Mouse (Mus musculus) forebrain, embryonic 13.5 days (tissue): Measurements from ENCODE around the gene Prpf4. TPM values are rescaled to one million over a fixed set of nuclear protein-coding genes. Genes with fewer than 3 reads are reported as not detected.

Experiments
- ATAC-seq: fragments of 200-750 bp; cut with Nextera tagmentation; 2 replicates; pipeline ENCODE4 v1.8.0; 2017
- H3K27ac ChIP-seq: fragments of 300-500 bp; sonication (generic); 2 replicates; pipeline ENCODE4 v1.5.1; 2015; ENCODE audit warnings: inconsistent platforms, mild to moderate bottlenecking, moderate library complexity
- H3K27me3 ChIP-seq: fragments of 300-500 bp; sonication (generic); 2 replicates; pipeline ENCODE4 v1.6.1; 2015; ENCODE audit warnings: mild to moderate bottlenecking, inconsistent platforms
- H3K36me3 ChIP-seq: fragments of 300-500 bp; sonication (generic); 2 replicates; pipeline ENCODE4 v1.6.1; 2015; ENCODE audit warnings: mild to moderate bottlenecking, inconsistent platforms; ENCODE audit not compliant: poor library complexity, severe bottlenecking
- H3K4me1 ChIP-seq: fragments of 300-500 bp; sonication (generic); 2 replicates; pipeline ENCODE4 v1.6.1; 2015; ENCODE audit warnings: inconsistent platforms
- H3K4me2 ChIP-seq: fragments of 300-500 bp; sonication (generic); 2 replicates; pipeline ENCODE4 v1.6.1; 2015; ENCODE audit warnings: inconsistent platforms, mild to moderate bottlenecking, moderate library complexity
- H3K4me3 ChIP-seq: fragments of 300-500 bp; sonication (generic); 2 replicates; pipeline ENCODE4 v1.5.1; 2015; ENCODE audit warnings: mild to moderate bottlenecking, inconsistent platforms
- H3K9ac ChIP-seq: fragments of 300-500 bp; sonication (generic); 2 replicates; pipeline ENCODE4 v1.6.1; 2015; ENCODE audit warnings: mild to moderate bottlenecking, inconsistent platforms
- H3K9me3 ChIP-seq: fragments of 300-500 bp; sonication (generic); replicated peaks from 2 replicates; pipeline ENCODE4 v1.6.1; 2016; ENCODE audit warnings: inconsistent platforms
- WGBS: fragments of 180-500 bp; shearing (Covaris S2); methylation state at CpG from one replicate; pipeline ENCODE4 v1.1.7; 2015; 5-methylcytosine and 5-hydroxymethylcytosine counted together
- polyA plus RNA-seq: library from polyadenylated mRNA; unstranded; fragments of >200 nt; fragmentation: Nextera tagmentation; extraction: Ambion mirVana; gene quantifications from 2 replicates; pipeline ENCODE4 v1.2.1, GENCODE M21; 2015

Gene Prpf4
- polyA plus RNA-seq, 1 experiment from 2014 or later = 21.3 TPM

DNA sequence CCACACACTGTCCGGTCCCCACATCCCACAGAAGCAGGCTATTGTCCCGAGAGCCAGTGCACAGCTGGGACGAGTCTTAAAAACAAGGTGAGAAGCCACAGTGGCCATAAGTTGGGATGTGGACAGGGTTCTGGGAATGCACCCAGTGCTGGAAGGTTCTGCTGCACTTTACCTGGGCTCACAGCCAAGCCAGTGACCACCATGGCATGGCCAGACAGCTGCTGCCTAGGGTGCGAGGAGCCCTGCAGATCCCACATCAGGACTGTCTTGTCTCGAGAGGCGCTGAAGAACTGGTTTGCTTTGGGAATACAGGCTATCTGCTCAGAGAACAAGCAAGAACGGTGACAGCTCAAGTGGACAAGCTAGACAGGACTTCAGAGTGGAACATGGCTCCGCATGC lies 51.8 kb downstream of the Prpf4 start:
- 94% methylated on average over 8 of the region's 8 CpGs for WGBS
- no peak for ATAC-seq

DNA sequence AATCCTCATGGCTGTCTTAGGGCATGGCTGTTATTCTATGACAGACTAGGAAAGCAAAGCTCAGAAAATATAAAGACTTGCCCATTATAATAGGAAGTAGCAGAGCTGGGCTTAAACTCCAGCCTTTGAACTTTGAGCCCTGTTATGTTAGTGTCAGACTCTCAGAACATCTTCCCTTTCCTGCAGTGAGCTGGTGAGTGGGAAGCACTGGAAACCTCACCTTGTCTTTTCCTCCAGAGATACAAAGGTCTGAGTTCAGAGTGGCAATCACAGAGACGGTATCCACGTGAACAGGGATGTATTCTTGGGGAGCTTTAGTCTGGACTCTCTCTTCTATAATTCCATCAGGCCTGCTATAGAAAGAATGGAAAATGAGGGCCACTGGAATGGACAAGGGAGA lies 54.5 kb downstream of the Prpf4 start:
- H3K9ac ChIP-seq = no peak overlapping the region
- H3K4me2 ChIP-seq = no peak overlapping the region
- H3K27ac ChIP-seq = no peak overlapping the region
- H3K9me3 ChIP-seq = no peaks in the 10 kb centered on the region
- H3K36me3 ChIP-seq = peaks cover 21% of the 10 kb centered on the region; the same call in 1 of the 2 replicates
- ATAC-seq = no peak
- no peak overlapping the region for H3K4me3 ChIP-seq
- H3K27me3 ChIP-seq = no peaks in the 10 kb centered on the region
- no peaks in the 10 kb centered on the region for H3K4me1 ChIP-seq
- WGBS = 92% methylated on average over 2 of the region's 2 CpGs

More for the DNA sequence above, 51.8 kb downstream of the Prpf4 start:
- Histone ChIP-seq H3K27me3 (no peaks in the 10 kb centered on the region), H3K9ac (no peak overlapping the region), H3K27ac (no peak overlapping the region), H3K9me3 (no peaks in the 10 kb centered on the region), H3K4me1 (no peaks in the 10 kb centered on the region), H3K4me3 (no peak overlapping the region), H3K4me2 (no peak overlapping the region), H3K36me3 (peaks cover 21% of the 10 kb centered on the region; the same call in 1 of the 2 replicates)

- no peak for ATAC-seq
- Histone ChIP-seq H3K27ac (no peak overlapping the region), H3K36me3 (0 out of 2 replicates have a peak, but pooled peaks cover 2% of the 10 kb centered on the region), H3K4me2 (no peak overlapping the region), H3K9ac (no peak overlapping the region), H3K27me3 (no peaks in the 10 kb centered on the region), H3K4me3 (no peak overlapping the region), H3K9me3 (no peaks in the 10 kb centered on the region), H3K4me1 (peaks cover 7% of the 10 kb centered on the region; the same call in 1 of the 2 replicates)
- WGBS = 94% methylated on average over 1 of the region's 1 CpGs
Observed at GRCm38 (mm10) chr4:62468158-62468557, 59.6 kb downstream of the Prpf4 start.

- Histone ChIP-seq H3K27me3 (no peaks in the 10 kb centered on the region), H3K4me3 (peak within 1 kb of the TSS; percentile 66), H3K27ac (no peak within 1 kb of the TSS), H3K9ac (peak within 1 kb of the TSS; percentile 71), H3K9me3 (no peaks in the 10 kb centered on the region), H3K4me2 (peak within 1 kb of the TSS; percentile 79), H3K4me1 (peaks cover 7% of the 10 kb centered on the region; the same call in 1 of the 2 replicates), H3K36me3 (no peaks in the 10 kb centered on the region)
- 1% methylated on average over 30 of the region's 30 CpGs for WGBS
- ATAC-seq = peak; percentile 98
Observed at GRCm38 (mm10) chr4:62470598-62471051, 62.0 kb downstream of the Prpf4 start, which contains the start of gene Wdr31. Gene Wdr31 (minus strand): TSS chr4:62470896.

DNA sequence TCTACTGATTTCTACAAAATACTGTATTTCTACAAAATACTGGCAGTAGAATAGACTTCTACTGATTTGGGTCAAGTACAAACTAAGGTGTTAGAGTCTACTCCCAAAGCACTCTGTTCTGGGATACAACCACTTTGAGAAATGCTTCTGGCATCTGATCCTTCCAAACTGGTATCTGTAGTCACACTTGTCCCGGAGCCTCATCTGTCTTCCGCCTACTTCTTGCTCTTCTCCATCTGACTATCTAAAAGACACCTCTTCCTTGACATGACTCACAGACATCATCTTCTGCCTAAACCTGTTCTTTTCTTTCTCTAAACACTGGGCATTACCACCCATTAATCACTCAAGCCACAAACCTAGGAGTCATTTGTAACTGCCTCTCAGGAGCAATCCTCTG lies 63.5 kb downstream of the Prpf4 start:
- H3K36me3 ChIP-seq = no peaks in the 10 kb centered on the region

GRCm38 (mm10) chr4:62475131-62475530 lies 66.5 kb downstream of the Prpf4 start:
- H3K9me3 ChIP-seq = no peaks in the 10 kb centered on the region
- no peak for ATAC-seq
- H3K27ac ChIP-seq = no peak overlapping the region
- no peaks in the 10 kb centered on the region for H3K36me3 ChIP-seq
- H3K4me1 ChIP-seq = peaks cover 14% of the 10 kb centered on the region
- H3K4me2 ChIP-seq = no peak overlapping the region
- H3K27me3 ChIP-seq = peaks cover 25% of the 10 kb centered on the region
- H3K9ac ChIP-seq = no peak overlapping the region
- H3K4me3 ChIP-seq = no peak overlapping the region
- 84% methylated on average over 2 of the region's 2 CpGs for WGBS

More for the DNA sequence above, 63.5 kb downstream of the Prpf4 start:
- no peak for ATAC-seq
- H3K4me1 ChIP-seq = peaks cover 7% of the 10 kb centered on the region; the same call in 1 of the 2 replicates
- H3K27me3 ChIP-seq = peaks cover 4% of the 10 kb centered on the region; the same call in 1 of the 2 replicates
- H3K27ac ChIP-seq = no peak overlapping the region
- no peak overlapping the region for H3K4me3 ChIP-seq
- no peaks in the 10 kb centered on the region for H3K9me3 ChIP-seq
- H3K9ac ChIP-seq = no peak overlapping the region
- H3K4me2 ChIP-seq = no peak overlapping the region
- 93% methylated on average over 2 of the region's 2 CpGs for WGBS

GRCm38 (mm10) chr4:62475793-62476192 lies 67.2 kb downstream of the Prpf4 start:
- Histone ChIP-seq H3K27ac (no peak overlapping the region), H3K9ac (no peak overlapping the region)
- 92% methylated on average over 6 of the region's 6 CpGs for WGBS

More at GRCm38 (mm10) chr4:62475793-62476192, 67.2 kb downstream of the Prpf4 start:
- Histone ChIP-seq H3K4me1 (peaks cover 10% of the 10 kb centered on the region), H3K36me3 (no peaks in the 10 kb centered on the region), H3K4me2 (no peak overlapping the region), H3K4me3 (no peak overlapping the region), H3K9me3 (no peaks in the 10 kb centered on the region), H3K27me3 (peaks cover 32% of the 10 kb centered on the region)
- no peak for ATAC-seq

Other genes starting within 250 kb of the Prpf4 start
- 19.8 and 20.5 TPM in 2 replicates for gene Zfp37, start 177.8 kb upstream of the Prpf4 start, polyA plus RNA-seq
- 8.0 and 8.1 TPM in 2 replicates for gene Slc31a2, start 146.2 kb upstream of the Prpf4 start, polyA plus RNA-seq
- 19.7 and 22.8 TPM in 2 replicates for gene Fkbp15, start 48.2 kb upstream of the Prpf4 start, polyA plus RNA-seq
- gene Slc31a1, start 48.1 kb upstream of the Prpf4 start, polyA plus RNA-seq = 38.2 and 43.1 TPM in 2 replicates
- gene Cdc26, start 155 bp upstream of the Prpf4 start, polyA plus RNA-seq = 144 and 153 TPM in 2 replicates
- gene Rnf183, start 26.5 kb downstream of the Prpf4 start, polyA plus RNA-seq = not detected in 2 replicates
- 9.1 and 13.1 TPM in 2 replicates for gene Wdr31, start 62.1 kb downstream of the Prpf4 start, polyA plus RNA-seq
- gene Bspry, start 71.3 kb downstream of the Prpf4 start, polyA plus RNA-seq = 0.49 and 0.56 TPM in 2 replicates
- 10.5 and 11.2 TPM in 2 replicates for gene Hdhd3, start 94.7 kb downstream of the Prpf4 start, polyA plus RNA-seq
- 65.4 and 69.8 TPM in 2 replicates for gene Alad, start 111.1 kb downstream of the Prpf4 start, polyA plus RNA-seq
- gene Pole3, start 116.3 kb downstream of the Prpf4 start, polyA plus RNA-seq = 112 and 113 TPM in 2 replicates
- gene 4933430I17Rik, start 116.6 kb downstream of the Prpf4 start, polyA plus RNA-seq = 0.80 and 1.1 TPM in 2 replicates
- gene Rgs3, start 151.1 kb downstream of the Prpf4 start, polyA plus RNA-seq = 49.0 and 56.6 TPM in 2 replicates